Mouse (Mus musculus): ENCODE results near the gene Gm10912. TPM values are rescaled to one million over a fixed set of nuclear protein-coding genes. Genes with fewer than 3 reads are reported as not detected.
"Not testable (repeated sequence)": the region's sequence is repeated elsewhere in the genome, so short reads cannot be mapped to it uniquely, and the experiment has no call there.

Gene Gm10912
- polyA plus RNA-seq, 1 experiment: not detected

- no peak for TF ChIP-seq TCF12 (IDR thresholded peaks at IDR 0.05; ENCODE audit: insufficient read depth, poor library complexity, severe bottlenecking)
- no peak for TF ChIP-seq USF1 (IDR thresholded peaks at IDR 0.05; ENCODE audit: low read depth)
- TF ChIP-seq MAX (IDR thresholded peaks at IDR 0.05; ENCODE audit: low read depth): no peak
- no peak for TF ChIP-seq REST (IDR thresholded peaks at IDR 0.05; ENCODE audit: insufficient read depth, insufficient read length)
- no peak for TF ChIP-seq POLR2AphosphoS2 (IDR thresholded peaks at IDR 0.05; ENCODE audit: insufficient read length, low read depth)
- no peak for TF ChIP-seq MYOG (IDR thresholded peaks at IDR 0.05; ENCODE audit: control insufficient read depth in 1 of 3, insufficient read depth in 1 of 3, insufficient read length in 2 of 3, low read depth in 2 of 3)
- no peak for TF ChIP-seq CEBPB (IDR thresholded peaks at IDR 0.05; ENCODE audit: insufficient read depth, poor library complexity, severe bottlenecking)
- TF ChIP-seq SRF (IDR thresholded peaks at IDR 0.05; ENCODE audit: control insufficient read depth, insufficient read length, low read depth): no peak
- TF ChIP-seq TCF3 (IDR thresholded peaks at IDR 0.05; ENCODE audit: insufficient read length, low read depth): no peak
- TF ChIP-seq E2F4 (IDR thresholded peaks at IDR 0.05; ENCODE audit: insufficient read depth): no peak
- Histone ChIP-seq H3K27me3 (ENCODE audit: control insufficient read depth, insufficient read depth, insufficient read length) (no peaks in the 10 kb centered on the region), H3ac (ENCODE audit: control insufficient read depth, insufficient read length) (no peak overlapping the region), H3K4me3 (no peak overlapping the region), H3K79me2 (ENCODE audit: control insufficient read depth, insufficient read depth) (no peaks in the 10 kb centered on the region), H3K36me3 (ENCODE audit: control insufficient read depth, insufficient read depth) (no peaks in the 10 kb centered on the region), H3K4me2 (ENCODE audit: low read depth) (no peak overlapping the region)
Observed at GRCm38 (mm10) chr2:104082474-104082873, 16.8 kb downstream of the Gm10912 start.

- H3K79me2 ChIP-seq (ENCODE audit: control insufficient read depth, insufficient read depth); H3K36me3 ChIP-seq (ENCODE audit: control insufficient read depth, insufficient read depth); H3K4me2 ChIP-seq (ENCODE audit: low read depth); H3K4me3 ChIP-seq; H3K27me3 ChIP-seq (ENCODE audit: control insufficient read depth, insufficient read depth, insufficient read length); H3ac ChIP-seq (ENCODE audit: control insufficient read depth, insufficient read length): not testable (repeated sequence)
Observed at GRCm38 (mm10) chr2:104084027-104084426, 18.4 kb downstream of the Gm10912 start.

GRCm38 (mm10) chr2:104087562-104087961 lies 21.9 kb downstream of the Gm10912 start:
- not testable (repeated sequence) for H3ac ChIP-seq (ENCODE audit: control insufficient read depth, insufficient read length); H3K4me2 ChIP-seq (ENCODE audit: low read depth); H3K4me3 ChIP-seq; H3K27me3 ChIP-seq (ENCODE audit: control insufficient read depth, insufficient read depth, insufficient read length); H3K79me2 ChIP-seq (ENCODE audit: control insufficient read depth, insufficient read depth); H3K36me3 ChIP-seq (ENCODE audit: control insufficient read depth, insufficient read depth)

GRCm38 (mm10) chr2:104093305-104093704 lies 27.7 kb downstream of the Gm10912 start:
- no peaks in the 10 kb centered on the region for H3K36me3 ChIP-seq (ENCODE audit: control insufficient read depth, insufficient read depth)
- TF ChIP-seq E2F4 (IDR thresholded peaks at IDR 0.05; ENCODE audit: insufficient read depth) (no peak), CEBPB (IDR thresholded peaks at IDR 0.05; ENCODE audit: insufficient read depth, poor library complexity, severe bottlenecking) (no peak), TCF3 (IDR thresholded peaks at IDR 0.05; ENCODE audit: insufficient read length, low read depth) (no peak)
- H3K79me2 ChIP-seq (ENCODE audit: control insufficient read depth, insufficient read depth): no peaks in the 10 kb centered on the region
- peaks cover 7% of the 10 kb centered on the region for H3K27me3 ChIP-seq (ENCODE audit: control insufficient read depth, insufficient read depth, insufficient read length)
- no peak overlapping the region for H3K4me3 ChIP-seq
- no peak overlapping the region for H3K4me2 ChIP-seq (ENCODE audit: low read depth)
- H3ac ChIP-seq (ENCODE audit: control insufficient read depth, insufficient read length): no peak overlapping the region

- Histone ChIP-seq H3K4me2 (ENCODE audit: low read depth) (peak within 1 kb of the TSS; percentile 47), H3K79me2 (ENCODE audit: control insufficient read depth, insufficient read depth) (no peaks in the 10 kb centered on the region), H3K36me3 (ENCODE audit: control insufficient read depth, insufficient read depth) (no peaks in the 10 kb centered on the region), H3K27me3 (ENCODE audit: control insufficient read depth, insufficient read depth, insufficient read length) (peaks cover 7% of the 10 kb centered on the region), H3ac (ENCODE audit: control insufficient read depth, insufficient read length) (no peak within 1 kb of the TSS), H3K4me3 (peak within 1 kb of the TSS; percentile 30)
- TF ChIP-seq POLR2A (IDR thresholded peaks at IDR 0.05; ENCODE audit: insufficient read length, low read depth) (peak; percentile 50), E2F4 (IDR thresholded peaks at IDR 0.05; ENCODE audit: insufficient read depth) (no peak)
Observed at GRCm38 (mm10) chr2:104095741-104096213, 30.2 kb downstream of the Gm10912 start, which contains the start of gene Cd59a. Gene Cd59a (plus strand): TSS chr2:104095801.

GRCm38 (mm10) chr2:104096256-104096655 lies 30.6 kb downstream of the Gm10912 start:
- H3K27me3 ChIP-seq (ENCODE audit: control insufficient read depth, insufficient read depth, insufficient read length): peaks cover 7% of the 10 kb centered on the region
- H3K4me3 ChIP-seq: peak overlapping the region; percentile 30

GRCm38 (mm10) chr2:104096796-104097195 lies 31.2 kb downstream of the Gm10912 start:
- not testable (repeated sequence) for H3K79me2 ChIP-seq (ENCODE audit: control insufficient read depth, insufficient read depth); H3K27me3 ChIP-seq (ENCODE audit: control insufficient read depth, insufficient read depth, insufficient read length); H3K36me3 ChIP-seq (ENCODE audit: control insufficient read depth, insufficient read depth); H3ac ChIP-seq (ENCODE audit: control insufficient read depth, insufficient read length)
- H3K4me3 ChIP-seq: peak overlapping the region; percentile 30
- H3K4me2 ChIP-seq (ENCODE audit: low read depth): peak overlapping the region; percentile 30

More at GRCm38 (mm10) chr2:104096256-104096655, 30.6 kb downstream of the Gm10912 start:
- peak overlapping the region; percentile 47 for H3K4me2 ChIP-seq (ENCODE audit: low read depth)
- no peaks in the 10 kb centered on the region for H3K36me3 ChIP-seq (ENCODE audit: control insufficient read depth, insufficient read depth)
- TF ChIP-seq TCF12 (IDR thresholded peaks at IDR 0.05; ENCODE audit: insufficient read depth, poor library complexity, severe bottlenecking) (no peak), MYOD1 (IDR thresholded peaks at IDR 0.05; ENCODE audit: control insufficient read depth in 1 of 3, insufficient read length in 2 of 3, low read depth in 2 of 3) (no peak), MAX (IDR thresholded peaks at IDR 0.05; ENCODE audit: low read depth) (no peak), MYOG (IDR thresholded peaks at IDR 0.05; ENCODE audit: control insufficient read depth in 1 of 3, insufficient read depth in 1 of 3, insufficient read length in 2 of 3, low read depth in 2 of 3) (no peak), CEBPB (IDR thresholded peaks at IDR 0.05; ENCODE audit: insufficient read depth, poor library complexity, severe bottlenecking) (no peak), E2F4 (IDR thresholded peaks at IDR 0.05; ENCODE audit: insufficient read depth) (no peak), TCF3 (IDR thresholded peaks at IDR 0.05; ENCODE audit: insufficient read length, low read depth) (no peak), SRF (IDR thresholded peaks at IDR 0.05; ENCODE audit: control insufficient read depth, insufficient read length, low read depth) (no peak), REST (IDR thresholded peaks at IDR 0.05; ENCODE audit: insufficient read depth, insufficient read length) (no peak), USF1 (IDR thresholded peaks at IDR 0.05; ENCODE audit: low read depth) (no peak), POLR2AphosphoS2 (IDR thresholded peaks at IDR 0.05; ENCODE audit: insufficient read length, low read depth) (no peak), POLR2A (IDR thresholded peaks at IDR 0.05; ENCODE audit: insufficient read length, low read depth) (no peak)
- H3ac ChIP-seq (ENCODE audit: control insufficient read depth, insufficient read length): no peak overlapping the region
- H3K79me2 ChIP-seq (ENCODE audit: control insufficient read depth, insufficient read depth): no peaks in the 10 kb centered on the region

- H3K4me2 ChIP-seq (ENCODE audit: low read depth): peak overlapping the region; percentile 24
- not testable (repeated sequence) for H3K79me2 ChIP-seq (ENCODE audit: control insufficient read depth, insufficient read depth); H3K4me3 ChIP-seq; H3ac ChIP-seq (ENCODE audit: control insufficient read depth, insufficient read length); H3K36me3 ChIP-seq (ENCODE audit: control insufficient read depth, insufficient read depth); H3K27me3 ChIP-seq (ENCODE audit: control insufficient read depth, insufficient read depth, insufficient read length)
Observed at GRCm38 (mm10) chr2:104097396-104097795, 31.8 kb downstream of the Gm10912 start.

Measured in myocyte (in vitro differentiated cells).